Mouse (Mus musculus) c-Kit-negative CD71-positive TER-119-positive erythroid progenitor cells, embryonic 14.5 days (primary cell): ENCODE data around the gene Gaa.
"Not testable (repeated sequence)": the region's sequence is repeated elsewhere in the genome, so short reads cannot be mapped to it uniquely, and the experiment has no call there.

Source experiments
- DNase-seq: peaks from one replicate; pipeline ENCODE4 v3.0.0-alpha.2; 2013; ENCODE audit warnings: low read depth, low spot score

The Gaa gene

GRCm38 (mm10) chr11:119252854-119253541, 14.7 kb upstream of the Gaa start:
- no peak for DNase-seq

GRCm38 (mm10) chr11:119256557-119256956, 11.1 kb upstream of the Gaa start:
- not testable (repeated sequence) for DNase-seq

GRCm38 (mm10) chr11:119258216-119258571, 9.5 kb upstream of the Gaa start:
- no peak for DNase-seq

- DNase-seq: peak; percentile 52
Measured at GRCm38 (mm10) chr11:119258572-119259322, 8.9 kb upstream of the Gaa start.

GRCm38 (mm10) chr11:119259977-119260376, 7.7 kb upstream of the Gaa start:
- DNase-seq: no peak

- DNase-seq: no peak
Measured at GRCm38 (mm10) chr11:119264413-119264812, 3.3 kb upstream of the Gaa start.

- DNase-seq: no peak
Measured at GRCm38 (mm10) chr11:119265811-119266210, 1.9 kb upstream of the Gaa start.

GRCm38 (mm10) chr11:119267241-119267674, 429 bp upstream of the Gaa start:
- DNase-seq: no peak

- DNase-seq: no peak
Measured at GRCm38 (mm10) chr11:119268557-119269195, 989 bp downstream of the Gaa start.

GRCm38 (mm10) chr11:119272492-119272891, 4.8 kb downstream of the Gaa start:
- DNase-seq: not testable (repeated sequence)

GRCm38 (mm10) chr11:119273186-119273930, 5.7 kb downstream of the Gaa start:
- DNase-seq: no peak

- DNase-seq: no peak
Measured at GRCm38 (mm10) chr11:119281030-119281429, 13.3 kb downstream of the Gaa start.

- DNase-seq: no peak
Measured at GRCm38 (mm10) chr11:119285791-119286527, 18.3 kb downstream of the Gaa start.

GRCm38 (mm10) chr11:119287207-119287992, 19.7 kb downstream of the Gaa start:
- no peak for DNase-seq

- not testable (repeated sequence) for DNase-seq
Measured at GRCm38 (mm10) chr11:119292861-119293260, 25.2 kb downstream of the Gaa start.

- no peak for DNase-seq
Measured at GRCm38 (mm10) chr11:119297996-119298395, 30.3 kb downstream of the Gaa start.

- DNase-seq: no peak
Measured at GRCm38 (mm10) chr11:119298917-119299316, 31.2 kb downstream of the Gaa start.

GRCm38 (mm10) chr11:119299391-119300245, 31.9 kb downstream of the Gaa start, which contains the start of gene Eif4a3:
Eif4a3 (minus strand) TSS chr11:119300089.
- DNase-seq: peak; percentile 96

GRCm38 (mm10) chr11:119300246-119300935, 32.7 kb downstream of the Gaa start:
- DNase-seq: peak; percentile 28
